Mouse (Mus musculus) thymus, adult 2 months (tissue): ENCODE results near the gene Sppl2b. TPM values are rescaled to one million over a fixed set of nuclear protein-coding genes. Genes with fewer than 3 reads are reported as not detected.

ENCODE experiments used
- DNase-seq: peaks from one replicate; pipeline ENCODE4 v3.0.0; 2021
- H3K27ac ChIP-seq: fragments of 200-500 bp; 2 replicates; pipeline ENCODE4 v1.5.1; 2012; ENCODE audit warnings: low read length, control low read depth; ENCODE audit not compliant: control insufficient read depth, insufficient read depth
- H3K27me3 ChIP-seq: fragments of 200-500 bp; 2 replicates; pipeline ENCODE4 v1.6.1; 2012; ENCODE audit warnings: mild to moderate bottlenecking, low read length, moderate library complexity, mixed read lengths; ENCODE audit not compliant: control insufficient read depth, insufficient read depth
- H3K36me3 ChIP-seq: fragments of 200-500 bp; 2 replicates; pipeline ENCODE4 v1.6.1; 2012; ENCODE audit warnings: mild to moderate bottlenecking, low read length, moderate library complexity; ENCODE audit not compliant: control insufficient read depth, insufficient read depth
- H3K4me1 ChIP-seq: fragments of 200-500 bp; replicated peaks from 2 replicates; pipeline ENCODE4 v1.6.1; 2012; ENCODE audit warnings: low read length; ENCODE audit not compliant: control insufficient read depth, insufficient read depth
- H3K4me3 ChIP-seq: fragments of 200-500 bp; 2 replicates; pipeline ENCODE4 v1.5.1; 2012; ENCODE audit warnings: mild to moderate bottlenecking, low read length, control low read depth, moderate library complexity; ENCODE audit not compliant: control insufficient read depth, insufficient read depth
- CTCF ChIP-seq: fragments of 200-500 bp; IDR thresholded peaks from 2 replicates; pipeline ENCODE4 v1.5.1; 2012; ENCODE audit warnings: mild to moderate bottlenecking, control low read depth, low read length, moderate library complexity, borderline replicate concordance; ENCODE audit not compliant: control insufficient read depth, poor library complexity, insufficient read depth; ENCODE audit errors: extremely low read depth
- POLR2A ChIP-seq: fragments of 200-500 bp; IDR thresholded peaks from 2 replicates; pipeline ENCODE4 v1.6.1; 2012; ENCODE audit warnings: mild to moderate bottlenecking, low read length, control low read depth, moderate library complexity; ENCODE audit not compliant: control insufficient read depth, poor library complexity, insufficient read depth; ENCODE audit errors: extremely low read depth
- WGBS: fragments of 180-500 bp; shearing (Covaris S2); methylation state at CpG from one replicate; pipeline ENCODE4 v1.1.7; 2018; 5-methylcytosine and 5-hydroxymethylcytosine counted together
- polyA plus RNA-seq: library from polyadenylated mRNA; depleted of rRNA; stranded (reverse); fragments of >200 nt; gene quantifications from 2 replicates; pipeline ENCODE4 v1.2.3, GENCODE M21; 2012

Gene Sppl2b
- polyA plus RNA-seq, 1 experiment, result 167 TPM

DNA sequence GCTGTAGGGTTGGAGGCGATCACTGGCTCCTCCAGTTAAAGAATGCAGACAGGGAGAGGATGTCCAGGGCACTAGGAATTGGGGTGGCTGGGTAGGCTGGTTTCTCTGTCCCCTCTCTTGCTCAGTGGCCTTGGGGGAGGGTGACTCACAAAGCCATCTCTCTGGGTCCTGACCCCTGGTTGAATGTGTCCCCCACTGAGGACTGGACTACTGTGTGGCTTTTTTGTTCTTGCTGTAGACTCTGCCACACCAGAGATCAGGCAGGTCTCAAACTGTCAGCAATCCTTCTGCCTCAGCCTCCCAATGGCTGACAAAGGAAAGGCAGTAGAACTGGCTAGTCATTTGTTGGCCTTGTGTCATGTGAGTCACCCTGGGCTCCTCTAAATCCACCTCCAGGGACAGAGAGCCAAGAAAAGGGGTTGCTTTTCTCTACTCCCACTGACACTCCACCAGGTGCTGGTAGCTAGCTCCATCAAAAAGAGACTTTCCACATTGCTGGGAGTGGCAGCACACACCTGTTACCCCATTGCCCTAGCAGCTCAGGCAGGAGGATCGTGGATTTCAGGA lies 16.6 kb upstream of the Sppl2b start:
- Histone ChIP-seq H3K4me3 (no peak overlapping the region), H3K27me3 (no peaks in the 10 kb centered on the region; the same call in 1 of the 2 replicates), H3K36me3 (no peaks in the 10 kb centered on the region), H3K4me1 (no peaks in the 10 kb centered on the region), H3K27ac (no peak overlapping the region)
- DNase-seq, result no peak
- TF ChIP-seq CTCF (no peak), POLR2A (no peak)
- WGBS, result 68% methylated on average over 2 of the region's 2 CpGs

DNA sequence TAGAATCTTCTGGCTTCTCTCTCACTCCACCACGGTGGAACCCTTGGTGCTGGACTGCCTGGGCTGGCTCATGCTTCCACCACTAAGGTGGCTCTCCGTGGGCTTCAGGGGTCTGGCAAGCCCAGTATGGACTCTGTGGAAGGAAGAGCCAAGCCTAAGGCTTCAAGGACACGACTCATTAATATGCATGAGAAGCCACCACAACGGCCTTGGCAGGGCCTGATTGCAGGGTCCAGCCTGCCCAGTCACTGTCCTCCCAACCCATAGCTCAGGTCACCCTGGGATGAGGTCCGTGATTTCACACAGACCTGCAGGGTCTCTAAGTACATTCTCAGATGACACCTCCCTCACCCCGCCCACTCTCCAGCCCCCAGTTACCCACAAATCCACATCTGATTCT lies 15.2 kb upstream of the Sppl2b start:
- no peak for DNase-seq
- 82% methylated on average over 6 of the region's 6 CpGs for WGBS
- no peaks in the 10 kb centered on the region for H3K36me3 ChIP-seq
- H3K4me3 ChIP-seq, result no peak overlapping the region
- TF ChIP-seq CTCF (no peak), POLR2A (no peak)
- no peak overlapping the region for H3K27ac ChIP-seq
- H3K4me1 ChIP-seq, result peaks cover 5% of the 10 kb centered on the region; the same call in 1 of the 2 replicates
- peaks cover 2% of the 10 kb centered on the region; the same call in 1 of the 2 replicates for H3K27me3 ChIP-seq

DNA sequence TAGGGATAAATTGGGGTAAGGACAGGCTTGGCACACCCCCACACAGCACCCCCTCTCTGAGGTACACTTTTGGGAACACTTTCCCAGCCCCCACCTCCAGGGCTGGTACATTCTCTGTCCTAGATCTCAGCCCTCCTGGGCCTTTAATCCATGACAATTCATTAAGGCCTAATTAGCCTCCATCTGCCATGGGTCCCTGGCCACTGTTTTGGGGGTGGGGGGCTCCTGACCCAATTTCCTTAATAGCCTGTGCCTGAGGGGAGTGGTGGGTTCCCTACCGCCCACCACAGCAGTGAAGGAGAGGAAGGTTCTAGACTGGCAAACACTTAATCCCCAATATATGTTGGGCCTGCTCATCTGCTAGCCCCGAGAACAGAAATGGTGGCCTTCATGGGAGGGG lies 13.4 kb upstream of the Sppl2b start:
- H3K36me3 ChIP-seq, result no peaks in the 10 kb centered on the region
- H3K27ac ChIP-seq, result no peak overlapping the region
- peaks cover 2% of the 10 kb centered on the region; the same call in 1 of the 2 replicates for H3K27me3 ChIP-seq
- H3K4me1 ChIP-seq, result peaks cover 5% of the 10 kb centered on the region; the same call in 1 of the 2 replicates
- 97% methylated on average over 2 of the region's 2 CpGs for WGBS
- no peak for TF ChIP-seq CTCF
- TF ChIP-seq POLR2A, result no peak
- DNase-seq, result no peak
- no peak overlapping the region for H3K4me3 ChIP-seq

DNA sequence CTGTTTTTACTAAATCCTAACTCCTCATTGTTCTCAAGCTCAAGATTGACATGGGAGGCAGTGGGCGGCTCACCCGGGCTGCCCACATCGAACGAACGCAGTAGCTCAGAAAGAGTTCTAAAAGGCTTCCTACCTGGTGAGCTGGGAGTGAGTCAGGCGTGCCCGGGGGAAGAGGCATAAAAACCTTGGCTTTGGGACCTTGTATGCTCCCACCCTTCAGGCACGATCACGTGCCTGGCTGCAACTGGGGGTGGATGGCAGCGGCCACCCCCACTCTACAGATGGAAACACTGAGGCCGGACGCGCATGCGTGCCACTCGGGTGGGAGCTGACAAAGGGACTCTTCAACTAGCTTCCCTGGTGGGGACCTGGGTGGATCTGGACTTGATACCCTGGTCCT lies 12.7 kb upstream of the Sppl2b start:
- Histone ChIP-seq H3K4me1 (peaks cover 5% of the 10 kb centered on the region; the same call in 1 of the 2 replicates), H3K27me3 (peaks cover 2% of the 10 kb centered on the region; the same call in 1 of the 2 replicates), H3K4me3 (no peak overlapping the region), H3K36me3 (no peaks in the 10 kb centered on the region), H3K27ac (no peak overlapping the region)
- no peak for DNase-seq
- TF ChIP-seq POLR2A (no peak), CTCF (no peak)
- WGBS, result 90% methylated on average over 15 of the region's 15 CpGs

DNA sequence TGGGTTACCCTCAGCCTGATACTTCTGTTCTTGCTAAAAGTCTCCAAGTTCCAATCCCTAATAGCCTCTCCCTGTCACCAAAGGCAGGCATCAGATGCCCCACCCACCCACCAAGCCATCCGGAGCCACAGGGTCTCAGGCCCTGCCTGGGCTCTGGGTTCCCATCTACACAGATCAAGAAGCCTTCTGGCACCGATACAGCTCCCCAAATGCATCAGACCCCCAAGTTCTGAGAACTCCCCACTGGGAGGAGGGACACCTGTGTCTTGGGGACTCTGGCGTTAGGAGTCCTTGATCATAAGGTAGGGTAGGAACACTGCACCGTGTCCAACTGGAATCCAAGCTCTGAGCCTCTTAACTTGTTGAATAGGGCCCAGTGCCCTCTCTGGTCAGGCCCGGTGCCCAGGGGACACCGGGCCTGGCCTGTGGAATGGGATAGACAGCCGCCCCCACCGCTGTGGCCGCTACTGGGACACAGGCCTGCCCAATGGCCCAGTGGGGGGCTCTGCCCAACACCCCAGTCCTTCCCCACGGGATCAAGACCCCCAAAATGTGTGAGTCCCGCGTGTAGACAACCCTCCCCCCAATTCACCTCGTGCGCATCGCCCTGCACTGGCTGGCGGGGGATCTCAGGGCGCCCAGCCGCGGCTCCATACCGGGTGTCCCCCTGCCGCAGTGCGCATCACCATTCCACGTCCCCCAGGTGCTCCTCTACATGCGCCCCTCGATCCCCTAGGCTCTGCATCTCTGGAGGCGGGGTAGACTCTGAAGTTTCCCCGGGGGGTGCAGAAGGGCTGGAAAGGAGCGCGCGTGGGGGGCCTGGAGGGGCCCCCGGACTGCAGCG lies 11.8 kb upstream of the Sppl2b start:
- H3K36me3 ChIP-seq, result no peaks in the 10 kb centered on the region
- peaks cover 9% of the 10 kb centered on the region; the same call in 1 of the 2 replicates for H3K4me1 ChIP-seq
- H3K4me3 ChIP-seq, result no peak overlapping the region
- H3K27ac ChIP-seq, result no peak overlapping the region
- H3K27me3 ChIP-seq, result peaks cover 2% of the 10 kb centered on the region; the same call in 1 of the 2 replicates
- TF ChIP-seq POLR2A, result no peak
- TF ChIP-seq CTCF, result no peak
- 20% methylated on average over 32 of the region's 32 CpGs for WGBS
- no peak for DNase-seq

DNA sequence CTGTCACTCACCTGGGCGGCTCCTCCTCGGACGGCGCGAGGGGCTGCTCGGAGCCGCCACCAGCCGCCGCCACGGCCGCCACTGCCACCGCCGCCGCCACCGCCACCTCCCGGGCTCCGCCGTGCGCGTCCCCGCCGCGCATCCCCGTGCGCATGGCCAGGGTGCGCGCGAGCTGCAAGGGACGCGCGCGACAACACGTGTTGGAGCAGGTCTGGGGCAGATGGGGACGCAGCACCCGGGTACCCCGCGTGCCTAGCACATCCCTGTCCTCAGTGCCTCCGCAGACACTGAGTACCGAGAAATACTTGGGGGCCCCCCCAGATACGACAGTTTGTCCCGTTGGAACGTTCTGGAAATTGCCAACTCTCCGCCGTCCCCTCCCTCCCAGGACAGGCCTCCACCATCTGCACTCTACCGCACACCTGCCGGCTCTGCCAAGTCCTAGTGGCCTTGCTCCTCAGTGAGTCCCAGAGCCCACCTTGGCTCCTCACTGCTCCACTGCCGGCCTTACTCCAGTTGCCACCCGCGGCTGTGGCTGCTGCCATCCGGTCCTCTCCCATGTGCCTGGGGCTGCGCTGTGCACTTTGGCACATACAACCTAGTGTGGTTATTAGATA lies 11.0 kb upstream of the Sppl2b start, which contains the start of gene Lingo3:
Gene Lingo3, minus strand, starts transcription at position 109 of the 617 bp plus-strand sequence.
- Histone ChIP-seq H3K27ac (no peak within 1 kb of the TSS), H3K36me3 (no peaks in the 10 kb centered on the region), H3K4me1 (peaks cover 15% of the 10 kb centered on the region; the same call in 1 of the 2 replicates), H3K27me3 (peaks cover 2% of the 10 kb centered on the region; the same call in 1 of the 2 replicates), H3K4me3 (no peak within 1 kb of the TSS; the same call in 1 of the 2 replicates)
- DNase-seq, result no peak
- 7% methylated on average over 51 of the region's 51 CpGs for WGBS
- TF ChIP-seq CTCF (no peak), POLR2A (no peak)
